Mouse (Mus musculus) heart, postnatal 0 days (tissue): ENCODE data around the gene Car8.

Experiments
- CTCF ChIP-seq: IDR thresholded peaks from 2 replicates; pipeline ENCODE4 v1.5.1; 2016; ENCODE audit warnings: antibody characterized with exemption, control low read depth, low read depth
- EP300 ChIP-seq: IDR thresholded peaks from 2 replicates; pipeline ENCODE4 v1.6.1; 2016; ENCODE audit warnings: antibody characterized with exemption, low read depth

- TF ChIP-seq CTCF (no peak), EP300 (no peak)
Measured at GRCm38 (mm10) chr4:8218941-8219340, 19.9 kb downstream of the Car8 start.
